Mouse (Mus musculus) bone marrow macrophage, adult 2 months (primary cell): ENCODE measurements around the gene Gm37419. TPM values are rescaled to one million over a fixed set of nuclear protein-coding genes. Genes with fewer than 3 reads are reported as not detected.
A peak's percentile ranks its signal among the peaks of the same experiment; 100 is the strongest.

Source experiments
- H3K27ac ChIP-seq: 2 replicates; pipeline ENCODE4 v1.5.1; 2012; ENCODE audit warnings: low read depth, low read length; ENCODE audit not compliant: insufficient read depth
- H3K4me1 ChIP-seq: 2 replicates; pipeline ENCODE4 v1.6.1; 2012; ENCODE audit warnings: low read length; ENCODE audit not compliant: control insufficient read depth, insufficient read depth
- H3K4me3 ChIP-seq: 2 replicates; pipeline ENCODE4 v1.5.1; 2012; ENCODE audit warnings: mild to moderate bottlenecking, low read length, moderate library complexity; ENCODE audit not compliant: insufficient read depth
- CTCF ChIP-seq: IDR thresholded peaks from 2 replicates; pipeline ENCODE4 v1.5.1; 2012; ENCODE audit warnings: low read depth, mild to moderate bottlenecking, low read length, moderate library complexity
- POLR2A ChIP-seq: IDR thresholded peaks from 2 replicates; pipeline ENCODE4 v1.6.1; 2012; ENCODE audit warnings: mild to moderate bottlenecking, low read depth, low read length, borderline replicate concordance
- polyA plus RNA-seq: library from polyadenylated mRNA; stranded (reverse); fragments of >200 nt; gene quantifications from 2 replicates; pipeline ENCODE4 v1.2.4, GENCODE M21; 2012; ENCODE audit not compliant: missing spikeins, insufficient read depth, insufficient read length

Gene Gm37419
- polyA plus RNA-seq: not detected in 2 replicates

DNA sequence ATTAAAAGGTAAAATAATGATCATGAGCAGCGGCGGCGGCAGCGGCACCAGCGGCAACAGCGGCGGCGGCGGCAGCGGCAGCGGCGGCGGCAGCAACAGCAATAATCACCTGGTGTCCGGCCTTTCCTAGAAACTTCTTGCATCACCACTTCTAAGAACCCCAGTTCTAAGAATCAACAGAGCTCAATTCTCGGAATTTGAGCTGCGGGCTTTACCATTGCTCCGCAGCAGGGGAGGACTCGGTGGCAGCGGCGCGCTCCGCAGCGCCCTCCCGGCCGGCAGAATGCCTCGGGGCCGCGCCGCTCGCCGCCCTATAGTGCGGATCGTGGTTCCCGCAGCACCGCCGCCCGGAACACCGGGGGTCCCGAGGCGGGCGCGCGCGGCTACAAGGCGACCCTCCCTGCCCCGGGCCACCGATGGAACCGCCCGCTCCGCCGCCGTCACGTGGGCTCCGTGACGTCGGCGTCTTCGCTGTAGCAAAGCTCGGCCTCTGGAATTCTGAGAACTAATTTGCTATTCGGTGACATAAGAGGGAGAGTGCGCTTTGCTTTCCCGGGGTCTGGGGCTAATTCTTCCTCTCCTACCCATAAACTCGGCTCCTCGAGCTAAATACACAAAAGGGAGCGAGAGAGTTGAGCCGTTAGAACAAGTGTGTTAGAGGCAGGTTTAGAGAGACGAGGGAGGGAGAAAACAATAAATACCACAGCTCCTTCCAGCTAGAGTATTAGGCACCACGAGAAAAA is at the start of gene Gm37419, which contains the start of gene Bcl6:
Gm37419 (plus strand) TSS at position 17 of the 743 bp plus-strand sequence.
Bcl6 (minus strand) TSS at position 387 of the 743 bp plus-strand sequence.
- Histone ChIP-seq H3K4me3 (peak within 1 kb of the TSS; percentile 84), H3K27ac (peak within 1 kb of the TSS; percentile 77), H3K4me1 (peaks cover 13% of the 10 kb centered on the region)
- TF ChIP-seq POLR2A: no peak
- no peak for TF ChIP-seq CTCF

DNA sequence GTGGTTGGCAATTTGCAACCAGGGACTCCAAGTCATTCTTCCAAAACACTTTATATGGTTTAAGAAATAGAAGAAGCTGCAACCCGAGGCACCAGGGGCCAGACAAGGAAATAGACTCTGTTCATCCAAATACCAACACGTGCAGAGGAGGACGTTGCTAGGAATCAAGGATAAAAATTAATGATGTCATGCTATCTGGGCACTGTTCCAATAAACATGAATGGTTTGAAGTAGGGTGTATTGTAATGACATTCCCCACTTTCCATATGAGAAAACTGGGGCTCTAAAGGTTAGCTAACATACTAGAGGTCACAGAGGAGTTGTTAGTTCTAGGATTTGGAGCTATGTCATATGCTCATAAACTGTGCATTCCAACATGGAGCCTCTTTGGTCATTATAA is 43.5 kb upstream of the Gm37419 start:
- TF ChIP-seq POLR2A (no peak), CTCF (no peak)
- H3K4me1 ChIP-seq: no peaks in the 10 kb centered on the region
- no peak overlapping the region for H3K27ac ChIP-seq
- no peak overlapping the region for H3K4me3 ChIP-seq

DNA sequence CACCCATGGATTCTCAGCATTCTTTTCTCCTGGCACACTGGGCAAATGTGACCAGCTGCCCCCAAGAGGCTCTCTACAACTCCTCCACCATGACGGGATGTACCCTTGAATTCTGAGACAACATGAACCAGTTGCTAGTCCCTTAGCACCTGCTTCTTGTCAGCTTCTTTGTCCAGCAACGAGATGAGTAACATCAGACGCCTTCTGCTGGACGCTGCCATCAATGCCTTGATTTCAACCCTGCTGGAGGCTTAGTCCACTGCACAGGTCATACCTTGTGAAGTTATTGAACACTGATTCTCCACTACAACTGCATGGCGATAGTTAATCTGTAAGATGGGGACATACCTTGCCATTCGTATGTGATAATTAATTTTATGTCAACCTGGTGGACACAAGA is 40.6 kb upstream of the Gm37419 start:
- no peaks in the 10 kb centered on the region for H3K4me1 ChIP-seq
- TF ChIP-seq CTCF: no peak
- TF ChIP-seq POLR2A: no peak
- H3K4me3 ChIP-seq: no peak overlapping the region

DNA sequence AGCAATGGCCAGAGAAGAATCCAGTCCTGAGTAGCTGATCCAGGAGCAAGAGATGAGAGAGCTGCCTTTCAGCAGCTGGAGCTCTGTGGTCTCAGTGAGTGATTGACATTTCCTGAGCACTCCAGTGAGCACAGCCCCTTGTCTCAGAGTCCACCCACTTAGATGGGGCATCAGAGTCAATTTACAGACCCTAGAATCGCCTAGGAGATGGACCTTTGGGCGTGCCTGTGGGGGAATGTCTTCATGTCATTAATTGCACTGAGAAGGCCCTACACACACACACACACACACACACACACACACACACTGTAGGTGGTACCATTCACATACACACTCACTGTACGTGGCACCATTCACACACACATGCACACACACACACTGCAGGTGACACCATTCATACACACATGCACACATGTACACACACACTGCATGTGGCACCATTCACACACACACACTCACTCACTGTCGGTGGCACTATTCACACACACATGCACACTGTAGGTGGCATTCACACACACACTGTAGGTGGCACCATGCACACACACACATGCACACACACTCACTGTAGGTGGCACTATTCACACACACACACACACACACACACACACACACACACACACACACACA is 36.1 kb upstream of the Gm37419 start:
- Histone ChIP-seq H3K27ac (no peak overlapping the region), H3K4me3 (no peak overlapping the region), H3K4me1 (no peaks in the 10 kb centered on the region)
- no peak for TF ChIP-seq POLR2A
- TF ChIP-seq CTCF: no peak

More for the DNA sequence above, 40.6 kb upstream of the Gm37419 start:
- H3K27ac ChIP-seq: no peak overlapping the region

DNA sequence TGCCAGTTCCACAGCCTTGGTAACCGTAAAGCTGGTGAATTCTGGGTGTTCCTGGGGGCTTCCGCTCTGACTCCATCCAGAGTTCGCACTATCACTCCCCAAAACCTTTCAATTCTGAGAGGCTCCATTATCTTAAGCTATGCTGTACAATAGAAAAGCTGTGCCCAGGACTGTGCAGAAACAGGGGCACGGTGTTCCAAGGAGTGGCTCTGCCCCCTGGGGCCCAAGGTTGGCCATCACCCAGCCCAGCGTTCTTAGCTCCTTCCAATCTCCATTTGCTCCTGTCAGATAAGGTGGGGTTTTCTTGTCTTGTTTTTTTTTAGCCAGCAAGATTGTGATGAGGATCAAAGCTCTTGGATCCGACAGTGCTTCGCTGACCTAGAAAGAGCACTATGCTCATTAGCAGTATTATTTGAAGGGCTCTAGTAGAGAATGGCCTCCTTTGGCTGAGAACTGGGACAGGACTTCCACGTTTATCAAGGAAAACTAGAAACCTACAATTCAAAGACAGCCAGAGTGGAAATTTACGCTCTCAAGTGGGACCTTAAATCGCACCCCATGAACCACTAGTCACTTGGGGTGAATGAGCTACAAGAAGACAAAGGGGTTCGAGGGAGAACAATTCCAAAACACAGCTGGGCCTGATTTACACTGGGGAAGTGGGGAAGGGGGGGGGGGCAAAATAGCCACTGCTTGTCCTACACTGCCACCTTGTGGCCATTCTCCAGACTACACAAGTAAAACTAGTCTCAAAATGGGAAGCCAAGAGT is 34.9 kb upstream of the Gm37419 start:
- Histone ChIP-seq H3K27ac (no peak overlapping the region), H3K4me1 (peaks cover 2% of the 10 kb centered on the region), H3K4me3 (no peak overlapping the region)
- TF ChIP-seq POLR2A: no peak
- TF ChIP-seq CTCF: peak; percentile 53

DNA sequence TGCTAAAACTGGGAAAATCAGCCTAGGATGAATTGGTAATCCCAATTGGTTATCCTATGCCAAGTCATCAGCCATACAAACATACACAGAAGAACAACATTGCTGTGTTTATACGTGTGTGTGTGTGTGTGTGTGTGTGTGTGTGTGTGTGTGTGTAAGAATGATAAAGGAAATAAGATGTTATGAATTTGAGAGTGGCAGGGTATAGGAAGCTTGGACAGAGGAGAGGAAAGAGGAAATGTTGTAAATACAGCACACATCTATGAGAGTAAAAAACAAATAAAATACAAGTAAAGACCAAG is 34.4 kb upstream of the Gm37419 start:
- TF ChIP-seq POLR2A: no peak
- Histone ChIP-seq H3K4me3 (no peak overlapping the region), H3K4me1 (peaks cover 4% of the 10 kb centered on the region)

DNA sequence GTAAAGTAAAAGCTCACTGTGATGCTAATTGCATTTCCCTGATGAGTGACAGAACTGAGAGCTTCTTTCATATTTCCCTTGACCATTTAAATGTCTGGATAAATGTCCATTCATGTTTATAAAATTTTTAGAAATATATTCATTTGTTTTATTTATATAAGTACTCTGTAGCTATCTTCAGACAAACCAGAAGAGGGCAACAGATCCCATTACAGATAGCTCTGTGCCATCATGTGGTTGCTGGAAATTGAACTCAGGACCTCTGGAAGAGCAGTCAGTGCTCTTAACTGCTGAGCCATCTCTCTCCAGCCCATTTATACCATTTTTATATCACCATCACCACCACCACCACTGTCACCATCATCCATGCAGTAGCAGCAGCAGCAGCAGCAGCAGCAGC is 29.3 kb upstream of the Gm37419 start:
- H3K4me1 ChIP-seq: peaks cover 11% of the 10 kb centered on the region
- H3K27ac ChIP-seq: no peak overlapping the region; the same call in 1 of the 2 replicates
- TF ChIP-seq POLR2A (no peak), CTCF (no peak)
- no peak overlapping the region for H3K4me3 ChIP-seq

More for the DNA sequence above, 34.4 kb upstream of the Gm37419 start:
- H3K27ac ChIP-seq: no peak overlapping the region

DNA sequence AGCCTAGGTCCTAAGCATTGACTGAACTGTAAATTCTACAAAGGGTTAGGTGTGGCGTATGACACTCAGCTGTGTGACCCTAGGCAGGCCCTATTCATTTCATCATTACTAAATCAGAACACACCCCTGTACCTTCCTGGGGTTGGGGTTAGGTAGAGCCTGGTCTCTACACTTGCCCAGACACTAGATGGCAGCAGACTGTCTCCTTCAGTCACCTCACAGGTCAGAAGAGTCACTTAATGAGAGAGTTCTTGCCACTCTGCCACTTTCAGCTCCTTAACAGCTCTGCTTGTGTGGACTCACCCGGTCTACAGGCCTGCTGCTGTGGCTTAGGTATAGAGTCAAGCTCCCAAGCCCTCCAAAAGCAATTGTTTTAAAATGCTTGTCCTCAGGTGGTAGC is 25.9 kb upstream of the Gm37419 start:
- Histone ChIP-seq H3K4me3 (no peak overlapping the region), H3K4me1 (peaks cover 11% of the 10 kb centered on the region), H3K27ac (no peak overlapping the region)
- TF ChIP-seq POLR2A: no peak
- peak; percentile 12; the same call in 1 of the 2 replicates for TF ChIP-seq CTCF

DNA sequence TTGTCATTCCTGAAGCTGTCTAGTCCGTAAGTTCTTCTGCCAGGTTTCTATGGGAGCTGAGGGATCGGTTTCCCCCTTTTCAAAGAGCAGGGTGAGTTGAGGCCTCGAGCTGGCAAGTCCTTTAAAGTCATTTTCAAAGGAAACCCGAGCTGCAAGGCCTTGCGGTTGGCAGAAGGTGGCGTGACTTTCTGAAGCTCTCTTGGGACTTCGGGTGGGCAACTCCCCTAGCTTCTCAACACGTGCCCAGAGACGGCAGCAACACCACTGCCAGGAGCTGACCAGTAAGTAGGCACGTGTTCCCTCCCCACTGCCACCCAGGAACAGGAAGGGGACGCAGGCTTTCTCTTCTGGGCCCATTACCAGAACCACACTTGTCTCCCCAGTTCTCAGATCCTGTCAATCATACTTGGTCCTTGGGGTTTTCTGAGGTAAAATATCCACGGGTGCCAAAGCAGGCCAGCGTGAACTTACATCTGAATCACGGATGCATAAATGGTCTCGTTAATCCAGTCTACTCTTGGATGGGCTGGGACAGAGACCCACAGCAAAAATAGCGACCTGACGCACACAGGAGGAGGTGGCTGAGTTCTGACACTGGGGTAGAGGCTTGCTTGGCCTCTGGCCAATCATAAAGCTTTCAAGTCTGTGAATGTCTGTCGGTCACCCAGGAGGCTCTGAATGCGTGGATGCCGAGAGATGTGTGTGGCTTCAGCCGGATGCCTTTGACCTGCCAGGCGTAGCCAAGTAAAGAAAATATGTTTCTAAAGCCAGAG is 24.2 kb upstream of the Gm37419 start:
- no peak overlapping the region for H3K27ac ChIP-seq
- no peak for TF ChIP-seq POLR2A
- TF ChIP-seq CTCF: no peak
- H3K4me1 ChIP-seq: peaks cover 6% of the 10 kb centered on the region
- no peak overlapping the region for H3K4me3 ChIP-seq
